Mouse (Mus musculus): Measurements from ENCODE around the gene Clec4e.

- TF ChIP-seq CTCF (conservative IDR thresholded peaks at IDR 0.05 in 1 of 2, IDR thresholded peaks at IDR 0.05 in 1 of 2; ENCODE audit: low read depth in 2 of 2, low read length in 2 of 2) (no peak), EP300 (IDR thresholded peaks at IDR 0.05; ENCODE audit: low read length) (no peak), POLR2A (IDR thresholded peaks at IDR 0.05; ENCODE audit: low read depth, low read length) (no peak), USF1 (IDR thresholded peaks at IDR 0.05; ENCODE audit: low read depth, low read length) (no peak)
Measured at GRCm38 (mm10) chr6:123252735-123253134, 36.9 kb downstream of the Clec4e start.
